Mouse (Mus musculus) Patski (cell line): Measurements from ENCODE around the gene Ikzf2. TPM values are rescaled to one million over a fixed set of nuclear protein-coding genes. Genes with fewer than 3 reads are reported as not detected.

ENCODE experiments used
- ATAC-seq: fragments of 100-300 bp; one replicate; pipeline ENCODE4 v1.8.0; 2021
- CTCF ChIA-PET: fragments of 350-600 bp; sonication (Branson Sonifier 250); formaldehyde crosslinking; loops from one replicate; lab custom pipeline; 2022; ENCODE audit warnings: inconsistent platforms; lab: Charles Lee
- POLR2A ChIA-PET: fragments of 350-600 bp; sonication (Branson Sonifier 250); formaldehyde crosslinking; loops from one replicate; lab custom pipeline; 2022; ENCODE audit warnings: antibody characterized with exemption, inconsistent platforms; lab: Charles Lee
- DNase-seq: peaks from one replicate; pipeline ENCODE4 v3.0.0-alpha.2; 2011; ENCODE audit warnings: low read depth, low spot score
- H3K27me3 ChIP-seq: fragments of 371-371 bp; one replicate; pipeline ENCODE4 v1.5.1; 2021
- CTCF ChIP-seq: fragments of 100-300 bp; IDR thresholded peaks from one replicate; pipeline ENCODE4 v1.5.1; 2021
- in situ Hi-C: fragments of 300-500 bp; cut with MboI; formaldehyde crosslinking; loops from 3 replicates; pipeline ENCODE4 v1.11.1; 2018; ENCODE audit warnings: low pct_unique_long_range_greater_than_20kb, mixed read lengths
- polyA plus RNA-seq: library from polyadenylated mRNA; unstranded; gene quantifications from one replicate; pipeline ENCODE4 v1.2.3, GENCODE M21; 2021

Ikzf2 gene
- polyA plus RNA-seq, 1 experiment from 2014 or later, result 3.9 TPM

GRCm38 (mm10) chr1:69545885-69546253, 141.2 kb downstream of the Ikzf2 start:
- no peak for TF ChIP-seq CTCF
- ChIA-PET CTCF (no interaction called here), POLR2A (no interaction called here)
- H3K27me3 ChIP-seq, result no peaks in the 10 kb centered on the region
- DNase-seq (no peak), ATAC-seq (no peak)
- in situ Hi-C loops, result no loop called here

GRCm38 (mm10) chr1:69545217-69545884, 141.7 kb downstream of the Ikzf2 start:
- TF ChIP-seq CTCF, result no peak
- ATAC-seq, result no peak
- in situ Hi-C loops, result no loop called here
- DNase-seq, result no peak
- ChIA-PET CTCF (no interaction called here), POLR2A (no interaction called here)
- H3K27me3 ChIP-seq, result no peaks in the 10 kb centered on the region

GRCm38 (mm10) chr1:69543774-69544597, 143.1 kb downstream of the Ikzf2 start:
- in situ Hi-C loops, result no loop called here
- ATAC-seq (no peak), DNase-seq (no peak)
- TF ChIP-seq CTCF, result no peak
- ChIA-PET POLR2A (no interaction called here), CTCF (interaction anchor here (0.8 to 1.0 kb wide), 2 partner anchors 9 to 19 kb away, joined by 3 read pairs; no protein-coding TSS in a partner anchor)
- no peaks in the 10 kb centered on the region for H3K27me3 ChIP-seq

GRCm38 (mm10) chr1:69542546-69542945, 144.5 kb downstream of the Ikzf2 start:
- CTCF ChIA-PET, result no interaction called here
- TF ChIP-seq CTCF, result no peak
- no peak for ATAC-seq

DNA sequence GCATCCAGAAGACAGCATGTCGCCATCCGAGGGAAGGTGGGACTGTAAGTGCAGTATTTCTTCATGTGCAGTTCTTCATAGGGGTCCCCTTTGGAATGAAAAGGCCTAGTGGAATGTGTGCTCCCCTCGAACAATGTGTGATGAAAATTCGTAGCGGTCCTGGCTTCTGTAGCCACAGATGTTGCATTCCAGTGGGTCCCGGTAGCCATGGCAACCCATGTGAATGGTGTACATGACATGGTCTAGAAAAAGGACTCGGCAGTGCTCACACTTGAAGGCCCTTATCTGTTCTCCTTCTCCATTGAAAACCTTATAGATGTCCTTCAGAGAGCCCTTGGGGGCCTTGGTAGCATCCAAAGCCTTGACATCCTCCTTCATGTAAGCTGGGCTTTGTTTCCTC, 148.4 kb downstream of the Ikzf2 start:
- ATAC-seq (no peak), DNase-seq (no peak)
- in situ Hi-C loops, result no loop called here
- no peaks in the 10 kb centered on the region for H3K27me3 ChIP-seq
- no peak for TF ChIP-seq CTCF
- ChIA-PET CTCF (interaction anchor here (1.7 kb wide), 1 partner anchor 8 kb away, joined by 5 read pairs; no protein-coding TSS in a partner anchor), POLR2A (no interaction called here)

More at GRCm38 (mm10) chr1:69542546-69542945, 144.5 kb downstream of the Ikzf2 start:
- DNase-seq, result no peak
- POLR2A ChIA-PET, result no interaction called here
- H3K27me3 ChIP-seq, result no peaks in the 10 kb centered on the region
- in situ Hi-C loops, result no loop called here

- TF ChIP-seq CTCF, result no peak
- CTCF ChIA-PET, result no interaction called here
- POLR2A ChIA-PET, result no interaction called here
- DNase-seq (no peak), ATAC-seq (no peak)
- in situ Hi-C loops, result no loop called here
- H3K27me3 ChIP-seq, result no peaks in the 10 kb centered on the region
Measured at GRCm38 (mm10) chr1:69537619-69538018, 149.4 kb downstream of the Ikzf2 start.

DNA sequence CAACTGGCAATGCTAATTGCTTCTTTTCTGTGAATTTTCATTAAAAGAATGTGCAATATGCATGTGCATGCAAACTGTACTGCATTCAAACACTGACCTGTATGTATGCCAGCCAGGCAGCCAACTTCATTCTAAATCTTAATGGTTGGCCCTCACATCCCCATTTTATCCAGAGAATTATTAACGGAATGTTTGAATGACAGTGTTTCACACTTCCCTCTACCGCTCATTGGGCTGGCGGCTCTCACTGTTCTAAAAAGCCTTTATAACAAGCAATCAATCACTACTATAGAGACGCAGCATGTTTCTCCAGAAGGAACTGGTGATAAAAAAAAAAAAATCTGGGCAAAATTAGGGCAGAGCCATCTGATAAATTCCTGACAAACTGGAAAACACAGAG, 151.5 kb downstream of the Ikzf2 start:
- no peak for DNase-seq
- CTCF ChIA-PET, result interaction anchor here (1.1 kb wide), 1 partner anchor 9 kb away, joined by 3 read pairs; no protein-coding TSS in a partner anchor
- no peak for TF ChIP-seq CTCF
- POLR2A ChIA-PET, result no interaction called here
- ATAC-seq, result no peak
- no peaks in the 10 kb centered on the region for H3K27me3 ChIP-seq
- in situ Hi-C loops, result no loop called here

DNA sequence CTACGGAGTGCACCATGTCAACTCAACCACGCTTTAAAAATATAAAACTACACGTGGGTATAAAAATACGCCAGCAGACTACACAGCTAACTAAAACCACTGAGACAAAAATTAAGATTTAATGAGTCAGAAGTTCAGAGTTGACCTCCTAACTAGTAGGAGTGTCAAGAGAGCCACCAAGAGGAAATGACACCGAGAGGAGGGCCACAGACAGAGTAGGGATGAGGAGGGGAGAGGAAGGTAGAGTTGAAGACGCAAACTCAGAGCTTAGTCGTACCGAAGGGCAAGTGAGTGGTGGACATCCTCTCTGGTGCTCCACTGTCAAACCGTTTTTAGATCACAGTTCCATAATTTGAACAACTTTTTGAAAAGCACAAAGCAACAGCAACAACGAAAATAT, 154.0 kb downstream of the Ikzf2 start:
- no peak for ATAC-seq
- no peaks in the 10 kb centered on the region for H3K27me3 ChIP-seq
- TF ChIP-seq CTCF, result no peak
- DNase-seq, result no peak
- in situ Hi-C loops, result no loop called here
- ChIA-PET POLR2A (no interaction called here), CTCF (no interaction called here)

GRCm38 (mm10) chr1:69528696-69529095, 158.3 kb downstream of the Ikzf2 start:
- no peak for TF ChIP-seq CTCF
- in situ Hi-C loops, result no loop called here
- CTCF ChIA-PET, result no interaction called here
- H3K27me3 ChIP-seq, result no peaks in the 10 kb centered on the region
- DNase-seq, result no peak
- ATAC-seq, result no peak
- POLR2A ChIA-PET, result no interaction called here

- POLR2A ChIA-PET, result no interaction called here
- CTCF ChIA-PET, result no interaction called here
- DNase-seq, result no peak
- TF ChIP-seq CTCF, result no peak
- H3K27me3 ChIP-seq, result no peaks in the 10 kb centered on the region
- peak; percentile 69 for ATAC-seq
- in situ Hi-C loops, result no loop called here
Measured at GRCm38 (mm10) chr1:69521656-69522055, 165.4 kb downstream of the Ikzf2 start.

GRCm38 (mm10) chr1:69519356-69519755, 167.7 kb downstream of the Ikzf2 start:
- DNase-seq (no peak), ATAC-seq (no peak)
- no peaks in the 10 kb centered on the region for H3K27me3 ChIP-seq
- ChIA-PET CTCF (no interaction called here), POLR2A (interaction anchor here (0.6 kb wide), 1 partner anchor 666 kb away, joined by 3 read pairs; no protein-coding TSS in a partner anchor)
- in situ Hi-C loops, result loop anchor here (10.0 kb wide), 1 partner anchor 185 kb away; no protein-coding TSS in a partner anchor
- TF ChIP-seq CTCF, result no peak
